Mouse (Mus musculus): ENCODE data around the gene Cdr2l.

The Cdr2l gene

GRCm38 (mm10) chr11:115406858-115407401, 25.2 kb downstream of the Cdr2l start:
- WGBS: 74% methylated on average over 17 of the region's 17 CpGs

- WGBS: 74% methylated on average over 6 of the region's 6 CpGs
Observed at GRCm38 (mm10) chr11:115408266-115408920, 26.7 kb downstream of the Cdr2l start.

- WGBS: 48% methylated on average over 7 of the region's 7 CpGs
Observed at GRCm38 (mm10) chr11:115409556-115409955, 27.8 kb downstream of the Cdr2l start.

GRCm38 (mm10) chr11:115419531-115420237, 38.0 kb downstream of the Cdr2l start, which contains the start of the genes Atp5h and Kctd2:
Atp5h (minus strand) TSS chr11:115419962.
Kctd2 (plus strand) TSS chr11:115420128.
- WGBS: under 1% methylated on average over 53 of the region's 56 CpGs

- 1% methylated on average over 45 of the region's 45 CpGs for WGBS
Observed at GRCm38 (mm10) chr11:115420336-115421190, 38.8 kb downstream of the Cdr2l start.

- WGBS: 32% methylated on average over 1 of the region's 1 CpGs
Observed at GRCm38 (mm10) chr11:115421328-115421727, 39.6 kb downstream of the Cdr2l start.

- 88% methylated on average over 16 of the region's 16 CpGs for WGBS
Observed at GRCm38 (mm10) chr11:115421972-115422371, 40.3 kb downstream of the Cdr2l start.

- 85% methylated on average over 3 of the region's 3 CpGs for WGBS
Observed at GRCm38 (mm10) chr11:115423091-115423490, 41.4 kb downstream of the Cdr2l start.

GRCm38 (mm10) chr11:115424666-115425065, 43.0 kb downstream of the Cdr2l start:
- WGBS: 71% methylated on average over 7 of the region's 7 CpGs

GRCm38 (mm10) chr11:115425671-115426070, 44.0 kb downstream of the Cdr2l start:
- WGBS: 85% methylated on average over 6 of the region's 6 CpGs

GRCm38 (mm10) chr11:115427482-115428331, 46.0 kb downstream of the Cdr2l start:
- 15% methylated on average over 20 of the region's 20 CpGs for WGBS

- 44% methylated on average over 7 of the region's 7 CpGs for WGBS
Observed at GRCm38 (mm10) chr11:115429307-115429706, 47.6 kb downstream of the Cdr2l start.

- WGBS: 95% methylated on average over 6 of the region's 6 CpGs
Observed at GRCm38 (mm10) chr11:115430561-115430960, 48.8 kb downstream of the Cdr2l start.

- 65% methylated on average over 4 of the region's 4 CpGs for WGBS
Observed at GRCm38 (mm10) chr11:115432814-115433213, 51.1 kb downstream of the Cdr2l start.

GRCm38 (mm10) chr11:115433342-115433741, 51.6 kb downstream of the Cdr2l start:
- 88% methylated on average over 6 of the region's 6 CpGs for WGBS

GRCm38 (mm10) chr11:115435596-115436337, 54.1 kb downstream of the Cdr2l start:
- 12% methylated on average over 31 of the region's 31 CpGs for WGBS

- 50% methylated on average over 5 of the region's 5 CpGs for WGBS
Observed at GRCm38 (mm10) chr11:115437571-115438122, 55.9 kb downstream of the Cdr2l start.

GRCm38 (mm10) chr11:115439326-115439725, 57.6 kb downstream of the Cdr2l start:
- WGBS: 84% methylated on average over 3 of the region's 3 CpGs

- WGBS: 96% methylated on average over 9 of the region's 9 CpGs
Observed at GRCm38 (mm10) chr11:115439906-115440595, 58.3 kb downstream of the Cdr2l start, which contains the start of gene Trim80. Trim80 (plus strand) TSS chr11:115440545.

Data from cerebral cortex, adult 2 months (tissue).